ENCODE assay signal across 8 mouse cellular contexts in genomic region chr7:67228891-67229602, GRCm38 (mm10). TPM values are rescaled to one million over a fixed set of nuclear protein-coding genes. Genes with fewer than 3 reads are reported as not detected.
DNase-seq lines count a peak whose midpoint lies in the region; ATAC-seq lines count a peak whose summit lies in the region.

No protein-coding gene starts in this region.

- no peak overlapping the region for H3K4me3 ChIP-seq in forebrain, embryonic 10.5 days

- peak; percentile 43 for DNase-seq in right cerebral cortex, postnatal 14 days
- no peak for DNase-seq in right cerebral cortex, postnatal 36 days (ENCODE audit: low spot score in 2 of 2)
- DNase-seq in adipocyte (ENCODE audit: low spot score), result peak; percentile 63
- peak; percentile 29 for DNase-seq in forebrain, embryonic 10.5 days (ENCODE audit: extremely low spot score, low spot score)
- peak; percentile 51 for DNase-seq in lung, postnatal 36 days
- DNase-seq in spleen, postnatal 4 days (ENCODE audit: low spot score in 2 of 2), result peak; percentile 32 to 73
- no peak for DNase-seq in left cerebral cortex, adult 11 months (ENCODE audit: low spot score)

- ATAC-seq in inflammation-experienced regulatory T-cells, adult 6 months, result peak; percentile 76

- H3K9me3 ChIP-seq in forebrain, embryonic 10.5 days, result no peaks in the 10 kb centered on the region

- no peak overlapping the region for H3K27ac ChIP-seq in forebrain, embryonic 10.5 days

- WGBS in forebrain, embryonic 10.5 days, result 77% methylated on average over 5 of the region's 5 CpGs

- no peaks in the 10 kb centered on the region for H3K4me1 ChIP-seq in forebrain, embryonic 10.5 days

- no peaks in the 10 kb centered on the region for H3K27me3 ChIP-seq in forebrain, embryonic 10.5 days (ENCODE audit: poor library complexity, severe bottlenecking)

- H3K36me3 ChIP-seq in forebrain, embryonic 10.5 days (replicated peaks), result peaks cover 22% of the 10 kb centered on the region

RNA-seq across cellular contexts. Expression of gene Lysmd4, which starts 6.7 kb away (rescaled TPM):
- 11.2 and 12.6 TPM in 2 replicates for polyA plus RNA-seq in forebrain, embryonic 10.5 days (2016; fragmentation: Nextera tagmentation; extraction: Ambion mirVana)
- polyA plus RNA-seq in inflammation-experienced regulatory T-cells, adult 6 months (2017; shearing (Covaris generic)), result 1 to 10 TPM; 3.8 to 7.0 (median 6.9) TPM

Comparison
In these comparisons a context has a peak if more than half of its experiments do, and no peak if none do; other contexts are left out.
1. DNase-seq: peak in right cerebral cortex, postnatal 14 days (single experiment), adipocyte (single experiment), forebrain, embryonic 10.5 days (single experiment), lung, postnatal 36 days (single experiment) and spleen, postnatal 4 days (2 of 2); none in right cerebral cortex, postnatal 36 days (0 of 2) and left cerebral cortex, adult 11 months (single experiment).